ENCODE assay signal across 8 mouse cellular contexts in the genomic region with DNA sequence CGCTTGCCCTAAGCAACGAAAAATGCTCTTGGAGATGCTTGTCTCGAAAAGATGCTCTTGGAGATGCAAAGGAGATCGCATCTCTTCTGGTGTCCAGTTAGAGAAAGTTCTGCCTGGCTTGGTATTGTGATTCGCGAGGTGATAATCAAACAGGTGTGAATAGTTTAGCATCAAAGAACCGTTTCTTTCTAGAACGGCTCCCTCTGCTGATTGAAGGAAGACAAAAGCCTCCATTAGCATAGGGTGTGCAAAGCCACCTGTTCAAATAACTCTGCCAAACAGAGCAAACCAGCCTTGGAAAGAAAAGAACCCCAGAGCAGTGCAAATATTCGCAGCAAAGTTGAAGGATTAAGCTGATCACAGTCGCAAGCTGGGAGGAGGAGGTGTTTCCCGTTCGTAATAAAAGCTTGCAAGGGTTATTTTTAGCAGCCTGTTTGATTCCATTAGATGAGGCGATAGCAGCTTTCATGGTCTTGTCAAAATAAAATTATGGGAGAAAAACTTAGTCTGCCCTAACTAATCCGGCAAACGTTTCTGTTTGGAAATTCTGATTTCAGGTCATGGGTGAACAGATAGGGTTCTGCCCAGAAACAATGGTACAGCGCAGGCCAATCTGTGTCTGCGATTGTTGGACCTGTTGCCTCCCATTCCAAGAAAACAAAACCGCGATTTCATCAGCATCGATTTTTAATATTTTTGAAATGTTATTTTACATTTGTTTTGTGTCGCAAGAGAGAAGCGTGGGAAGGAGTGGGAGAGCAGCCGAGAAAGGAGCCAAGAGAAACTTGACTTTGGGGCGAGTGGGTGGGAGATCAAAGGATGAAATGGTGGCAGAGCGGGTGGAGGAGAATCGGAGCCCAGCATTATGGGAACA.
DNase-seq lines count a peak whose midpoint lies in the region; ATAC-seq and TF ChIP-seq lines count a peak whose summit lies in the region.

No protein-coding gene starts in this region.

- DNase-seq in kidney, postnatal 0 days (ENCODE audit: low spot score): peak; percentile 43
- DNase-seq in kidney, postnatal 36 days: no peak
- DNase-seq in embryo, embryonic 9.5 days (ENCODE audit: extremely low spot score): peak; percentile 18
- DNase-seq in hindbrain, embryonic 11.5 days (ENCODE audit: low spot score): peak; percentile 59
- DNase-seq in thymus, postnatal 25 days: no peak
- DNase-seq in ovary, postnatal 14 days (ENCODE audit: low spot score): no peak
- DNase-seq in MN1 (ENCODE audit: low spot score): no peak

- no peaks in the 10 kb centered on the region for H3K36me3 ChIP-seq in kidney, postnatal 0 days (ENCODE audit: insufficient read depth, low read length)
- no peaks in the 10 kb centered on the region for H3K36me3 ChIP-seq in hindbrain, embryonic 11.5 days (ENCODE audit: control insufficient read depth, insufficient read depth, low read length)
- no peaks in the 10 kb centered on the region for H3K36me3 ChIP-seq in liver, embryonic 15.5 days (replicated peaks)

- no peaks in the 10 kb centered on the region for H3K4me1 ChIP-seq in kidney, postnatal 0 days (replicated peaks; ENCODE audit: insufficient read depth, low read length)
- H3K4me1 ChIP-seq in hindbrain, embryonic 11.5 days (replicated peaks; ENCODE audit: control insufficient read depth, insufficient read depth, low read length): peaks cover 2% of the 10 kb centered on the region; the same call in 1 of the 2 replicates
- H3K4me1 ChIP-seq in liver, embryonic 15.5 days (replicated peaks): 0 out of 2 replicates have a peak, but pooled peaks cover 6% of the 10 kb centered on the region

- H3K9me3 ChIP-seq in kidney, postnatal 0 days (replicated peaks; ENCODE audit: low read length): no peaks in the 10 kb centered on the region
- H3K9me3 ChIP-seq in hindbrain, embryonic 11.5 days (ENCODE audit: control insufficient read depth, low read length): no peaks in the 10 kb centered on the region
- H3K9me3 ChIP-seq in liver, embryonic 15.5 days (replicated peaks): no peaks in the 10 kb centered on the region

- no peak for ATAC-seq in kidney, postnatal 0 days (replicated peaks; ENCODE audit: low FRiP score, low read depth)
- ATAC-seq in hindbrain, embryonic 11.5 days (ENCODE audit: low FRiP score): peak; percentile 38; the same call in 1 of the 2 replicates
- ATAC-seq in liver, embryonic 15.5 days (ENCODE audit: insufficient read depth): no peak

- peak; percentile 32; the same call in 1 of the 2 replicates for TF ChIP-seq CTCF in kidney, postnatal 0 days (IDR thresholded peaks at IDR 0.05; ENCODE audit: low read depth)

- H3K4me3 ChIP-seq in kidney, postnatal 0 days (replicated peaks; ENCODE audit: low read depth, low read length): peak overlapping the region; percentile 47
- H3K4me3 ChIP-seq in hindbrain, embryonic 11.5 days (ENCODE audit: low read depth, low read length): peak overlapping the region; percentile 44
- no peak overlapping the region for H3K4me3 ChIP-seq in liver, embryonic 15.5 days (replicated peaks)

- WGBS in kidney, postnatal 0 days: 14% methylated on average over 26 of the region's 26 CpGs
- 14% methylated on average over 26 of the region's 26 CpGs for WGBS in hindbrain, embryonic 11.5 days
- WGBS in liver, embryonic 15.5 days (ENCODE audit: insufficient replicate concordance): 19% methylated on average over 26 of the region's 26 CpGs

- peak overlapping the region; percentile 95 for H3K4me2 ChIP-seq in kidney, postnatal 0 days (ENCODE audit: low read length)
- H3K4me2 ChIP-seq in hindbrain, embryonic 11.5 days (replicated peaks; ENCODE audit: low read depth, low read length): peak overlapping the region; percentile 94
- H3K4me2 ChIP-seq in liver, embryonic 15.5 days: peak overlapping the region; percentile 50

- H3K27ac ChIP-seq in kidney, postnatal 0 days: no peak overlapping the region
- no peak overlapping the region for H3K27ac ChIP-seq in hindbrain, embryonic 11.5 days (ENCODE audit: low read depth, low read length)
- no peak overlapping the region for H3K27ac ChIP-seq in liver, embryonic 15.5 days (replicated peaks)

- peak overlapping the region; percentile 40; the same call in 1 of the 2 replicates for H3K9ac ChIP-seq in kidney, postnatal 0 days (ENCODE audit: low read depth, low read length)
- peak overlapping the region; percentile 45; the same call in 1 of the 2 replicates for H3K9ac ChIP-seq in hindbrain, embryonic 11.5 days (ENCODE audit: low read depth, low read length)
- H3K9ac ChIP-seq in liver, embryonic 15.5 days: no peak overlapping the region

- peaks cover 4% of the 10 kb centered on the region; the same call in 1 of the 2 replicates for H3K27me3 ChIP-seq in kidney, postnatal 0 days (ENCODE audit: insufficient read depth, low read length)
- H3K27me3 ChIP-seq in hindbrain, embryonic 11.5 days (ENCODE audit: control insufficient read depth, insufficient read depth, low read length): peaks cover 12% of the 10 kb centered on the region
- H3K27me3 ChIP-seq in liver, embryonic 15.5 days: peaks cover 35% of the 10 kb centered on the region

Comparison
In these comparisons a context has a peak if more than half of its experiments do, and no peak if none do; other contexts are left out.
1. DNase-seq: peak in kidney, postnatal 0 days (single experiment), embryo, embryonic 9.5 days (single experiment) and hindbrain, embryonic 11.5 days (single experiment); none in kidney, postnatal 36 days (0 of 2), thymus, postnatal 25 days (single experiment), ovary, postnatal 14 days (single experiment) and MN1 (single experiment).
2. Peak in every context shown above with its lines, with median percentiles within 50 percentile points of each other: H3K4me2 ChIP-seq.